Mouse (Mus musculus): ENCODE measurements at regions not wholly inside any gene's neighbourhood (a gene's known extent, or its start where the extent isn't known, plus 50 kb on each side); places are given as distances from the start of the nearest gene placed in this dataset.

DNA sequence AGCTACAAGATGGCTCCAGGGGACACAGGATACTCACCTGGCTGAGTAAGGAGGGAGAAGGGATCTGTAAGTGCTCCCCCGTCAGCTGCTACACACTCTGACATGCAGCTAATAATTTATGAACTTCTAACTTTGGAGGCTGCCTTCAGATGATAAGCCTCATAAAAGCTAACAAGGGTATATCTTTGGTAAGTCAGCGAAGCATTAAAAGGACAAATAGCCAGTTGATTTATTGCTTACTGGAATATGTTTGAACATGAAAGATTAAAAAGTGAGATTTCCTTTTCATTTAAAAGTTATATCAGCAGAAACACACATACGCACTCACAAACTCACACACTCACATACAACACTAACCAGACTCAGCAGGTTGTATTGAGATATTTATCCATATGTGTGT lies 161.2 kb upstream of the Dmrta1 start:
- TF ChIP-seq FLI1 (IDR thresholded peaks at IDR 0.05; ENCODE audit: low read length) (no peak), GATA1 (IDR thresholded peaks at IDR 0.05; ENCODE audit: borderline replicate concordance, low read length) (no peak)
